In genomic region chr12:89302011-89302410, GRCm38 (mm10) we compare ENCODE assay signal across 9 mouse cellular contexts.
DNase-seq lines count a peak whose midpoint lies in the region; TF ChIP-seq lines count a peak whose summit lies in the region.
"Had no signal": no experiment of that assay in that cellular context is flagged by ENCODE, and none has a peak within 500 bp of the region (broad histone marks: within the 10 kb centered on the region; RNA-seq: fewer than 3 reads in every experiment).

No protein-coding gene starts in this region.

- H3K79me2 ChIP-seq in MEL (ENCODE audit: control insufficient read depth, insufficient read depth, low read length, poor library complexity) = no peaks in the 10 kb centered on the region

- peak; percentile 56 for DNase-seq in MEL (ENCODE audit: low read depth, low spot score)
- peak; percentile 35 for DNase-seq in adrenal gland, adult 8-10 months
- DNase-seq in embryo, embryonic 11 days = peak; percentile 78
- peak; percentile 21 to 45 for DNase-seq in gastrocnemius, postnatal 4 days (ENCODE audit: low spot score in 2 of 2)
- DNase-seq in layer of hippocampus, adult 9-11 months = peak; percentile 60
- DNase-seq in lung, postnatal 14 days = peak; percentile 70
- DNase-seq in right cerebral cortex, postnatal 25 days = peak; percentile 60
- DNase-seq in T-cell, adult 2 months (ENCODE audit: low spot score) = no peak

- H3K9me3 ChIP-seq in MEL (replicated peaks; ENCODE audit: insufficient read depth, low read length) = no peaks in the 10 kb centered on the region
- H3K9me3 ChIP-seq: limb, embryonic 13.5 days had no signal

- TF ChIP-seq CTCF in MEL (IDR thresholded peaks at IDR 0.05 in 2 of 3, conservative IDR thresholded peaks at IDR 0.05 in 1 of 3; ENCODE audit: control insufficient read depth in 1 of 3, insufficient read depth in 1 of 3, low read depth in 2 of 3, low read length in 3 of 3, poor library complexity in 1 of 3, severe bottlenecking in 1 of 3) = peak; percentile 63 to 84 (median 74)

- no peaks in the 10 kb centered on the region for H3K4me1 ChIP-seq in MEL (ENCODE audit: control insufficient read depth in 1 of 2, insufficient read depth in 2 of 2, low read length in 2 of 2)
- H3K4me1 ChIP-seq: limb, embryonic 13.5 days had no signal

- H3K27ac ChIP-seq in MEL (ENCODE audit: control insufficient read depth, low read depth, low read length) = no peak overlapping the region
- H3K27ac ChIP-seq: limb, embryonic 13.5 days had no signal

- no peaks in the 10 kb centered on the region for H3K27me3 ChIP-seq in MEL (ENCODE audit: control insufficient read depth in 1 of 2, insufficient read depth in 2 of 2, low read length in 2 of 2)
- H3K27me3 ChIP-seq: limb, embryonic 13.5 days had no signal

- no peak for TF ChIP-seq EP300 in MEL (IDR thresholded peaks at IDR 0.05; ENCODE audit: low read depth in 1 of 2, low read length in 2 of 2)

- no peak overlapping the region for H3K9ac ChIP-seq in MEL (ENCODE audit: control insufficient read depth, low read depth, low read length, poor library complexity, severe bottlenecking)
- H3K9ac ChIP-seq: limb, embryonic 13.5 days had no signal

- no peaks in the 10 kb centered on the region for H3K36me3 ChIP-seq in MEL (ENCODE audit: control insufficient read depth in 1 of 2, insufficient read depth in 2 of 2, low read length in 2 of 2)
- H3K36me3 ChIP-seq: limb, embryonic 13.5 days had no signal

- no peak overlapping the region for H3K4me3 ChIP-seq in MEL (ENCODE audit: control insufficient read depth in 1 of 2, insufficient read depth in 1 of 2, low read depth in 2 of 2, low read length in 2 of 2)
- H3K4me3 ChIP-seq: limb, embryonic 13.5 days had no signal

- peak; percentile 69 for TF ChIP-seq RAD21 in MEL (IDR thresholded peaks at IDR 0.05; ENCODE audit: low read depth, low read length)

- TF ChIP-seq POLR2A in MEL (IDR thresholded peaks at IDR 0.05; ENCODE audit: control insufficient read depth in 1 of 2, insufficient read depth in 1 of 2, low read depth in 1 of 2, low read length in 2 of 2, poor library complexity in 1 of 2) = no peak

TF ChIP-seq in MEL, 35 proteins besides CTCF, POLR2A, EP300 and RAD21:
- TF ChIP-seq TCF12 (IDR thresholded peaks at IDR 0.05; ENCODE audit: low read depth, low read length) = no peak
- TF ChIP-seq E2F4 (IDR thresholded peaks at IDR 0.05; ENCODE audit: borderline replicate concordance, low read depth, low read length) = no peak
- no peak for TF ChIP-seq MAZ (IDR thresholded peaks at IDR 0.05; ENCODE audit: low read depth, low read length)
- no peak for TF ChIP-seq JUND (IDR thresholded peaks at IDR 0.05; ENCODE audit: low read depth, low read length)
- peak; percentile 38 for TF ChIP-seq ZC3H11A (IDR thresholded peaks at IDR 0.05; ENCODE audit: low read depth, low read length)
- no peak for TF ChIP-seq USF2 (IDR thresholded peaks at IDR 0.05; ENCODE audit: borderline replicate concordance in 1 of 2, insufficient read depth in 1 of 2, low read depth in 1 of 2, low read length in 2 of 2)
- no peak for TF ChIP-seq NRF1 (IDR thresholded peaks at IDR 0.05; ENCODE audit: insufficient read depth, low read depth, low read length, poor library complexity, severe bottlenecking)
- no peak for TF ChIP-seq POLR2AphosphoS2 (IDR thresholded peaks at IDR 0.05; ENCODE audit: low read length)
- no peak for TF ChIP-seq SIN3A (IDR thresholded peaks at IDR 0.05; ENCODE audit: low read length)
- TF ChIP-seq SMC3 (IDR thresholded peaks at IDR 0.05; ENCODE audit: low read depth, low read length) = peak; percentile 67
